Mouse (Mus musculus) hindbrain, embryonic 12.5 days (tissue): ENCODE results near the gene Vtcn1. TPM values are rescaled to one million over a fixed set of nuclear protein-coding genes. Genes with fewer than 3 reads are reported as not detected.
A peak's percentile ranks its signal among the peaks of the same experiment; 100 is the strongest.
"Not testable (repeated sequence)": the region's sequence is repeated elsewhere in the genome, so short reads cannot be mapped to it uniquely, and the experiment has no call there.

Experiments used
- ATAC-seq: fragments of 200-750 bp; cut with Nextera tagmentation; 2 replicates; pipeline ENCODE4 v1.8.0; 2017; ENCODE audit warnings: moderate TSS enrichment; ENCODE audit not compliant: low FRiP score
- H3K27ac ChIP-seq: fragments of 300-500 bp; sonication (generic); 2 replicates; pipeline ENCODE4 v1.5.1; 2016; ENCODE audit warnings: mild to moderate bottlenecking
- H3K27me3 ChIP-seq: fragments of 300-500 bp; sonication (generic); 2 replicates; pipeline ENCODE4 v1.6.1; 2016; ENCODE audit warnings: mild to moderate bottlenecking
- H3K36me3 ChIP-seq: fragments of 300-500 bp; sonication (generic); 2 replicates; pipeline ENCODE4 v1.6.1; 2016; ENCODE audit warnings: mild to moderate bottlenecking
- H3K4me1 ChIP-seq: fragments of 300-500 bp; sonication (generic); 2 replicates; pipeline ENCODE4 v1.6.1; 2016
- H3K4me2 ChIP-seq: fragments of 300-500 bp; sonication (generic); replicated peaks from 2 replicates; pipeline ENCODE4 v1.6.1; 2016; ENCODE audit warnings: mild to moderate bottlenecking
- H3K4me3 ChIP-seq: fragments of 300-500 bp; sonication (generic); 2 replicates; pipeline ENCODE4 v1.5.1; 2016; ENCODE audit warnings: mild to moderate bottlenecking
- H3K9ac ChIP-seq: fragments of 300-500 bp; sonication (generic); 2 replicates; pipeline ENCODE4 v1.6.1; 2016; ENCODE audit warnings: mild to moderate bottlenecking, moderate library complexity
- H3K9me3 ChIP-seq: fragments of 300-500 bp; sonication (generic); replicated peaks from 2 replicates; pipeline ENCODE4 v1.6.1; 2016; ENCODE audit warnings: mild to moderate bottlenecking
- WGBS: fragments of 180-500 bp; shearing (Covaris S2); methylation state at CpG from one replicate; pipeline ENCODE4 v1.1.7; 2016; 5-methylcytosine and 5-hydroxymethylcytosine counted together
- polyA plus RNA-seq: library from polyadenylated mRNA; unstranded; fragments of >200 nt; fragmentation: Nextera tagmentation; extraction: Ambion mirVana; gene quantifications from 2 replicates; pipeline ENCODE4 v1.2.1, GENCODE M21; 2016

Gene Vtcn1
- polyA plus RNA-seq, 1 experiment from 2014 or later, result 0.15 TPM

GRCm38 (mm10) chr3:100811836-100812235 is 13.4 kb upstream of the Vtcn1 start:
- no peak overlapping the region for H3K4me2 ChIP-seq
- H3K4me1 ChIP-seq, result no peaks in the 10 kb centered on the region
- H3K9me3 ChIP-seq, result no peaks in the 10 kb centered on the region
- H3K36me3 ChIP-seq, result no peaks in the 10 kb centered on the region
- H3K27me3 ChIP-seq, result no peaks in the 10 kb centered on the region
- ATAC-seq, result no peak
- no peak overlapping the region for H3K9ac ChIP-seq
- WGBS, result 90% methylated on average over 2 of the region's 2 CpGs
- no peak overlapping the region for H3K27ac ChIP-seq
- H3K4me3 ChIP-seq, result no peak overlapping the region

GRCm38 (mm10) chr3:100815490-100815889 is 9.8 kb upstream of the Vtcn1 start:
- not testable (repeated sequence) for ATAC-seq, H3K4me2 ChIP-seq, H3K9me3 ChIP-seq, H3K27ac ChIP-seq, H3K4me1 ChIP-seq, H3K36me3 ChIP-seq, H3K9ac ChIP-seq, H3K4me3 ChIP-seq, H3K27me3 ChIP-seq
- WGBS, result 60% methylated on average over 1 of the region's 1 CpGs

- Histone ChIP-seq H3K9me3 (no peaks in the 10 kb centered on the region), H3K4me1 (no peaks in the 10 kb centered on the region), H3K36me3 (no peaks in the 10 kb centered on the region), H3K4me3 (no peak overlapping the region), H3K9ac (no peak overlapping the region), H3K27ac (no peak overlapping the region), H3K27me3 (no peaks in the 10 kb centered on the region), H3K4me2 (no peak overlapping the region)
- WGBS, result 77% methylated on average over 4 of the region's 4 CpGs
- no peak for ATAC-seq
Observed at GRCm38 (mm10) chr3:100818709-100819108, 6.5 kb upstream of the Vtcn1 start.

GRCm38 (mm10) chr3:100819571-100819970 is 5.7 kb upstream of the Vtcn1 start:
- Histone ChIP-seq H3K27me3 (no peaks in the 10 kb centered on the region), H3K4me3 (no peak overlapping the region), H3K27ac (no peak overlapping the region), H3K4me2 (no peak overlapping the region), H3K36me3 (no peaks in the 10 kb centered on the region), H3K9me3 (no peaks in the 10 kb centered on the region), H3K9ac (no peak overlapping the region), H3K4me1 (no peaks in the 10 kb centered on the region)
- no peak for ATAC-seq
- 95% methylated on average over 5 of the region's 5 CpGs for WGBS

GRCm38 (mm10) chr3:100820852-100821251 is 4.4 kb upstream of the Vtcn1 start:
- Histone ChIP-seq H3K9me3 (no peaks in the 10 kb centered on the region), H3K4me2 (no peak overlapping the region), H3K4me1 (no peaks in the 10 kb centered on the region), H3K27me3 (no peaks in the 10 kb centered on the region), H3K36me3 (no peaks in the 10 kb centered on the region), H3K27ac (no peak overlapping the region), H3K4me3 (no peak overlapping the region), H3K9ac (no peak overlapping the region)
- WGBS, result 48% methylated on average over 2 of the region's 2 CpGs
- ATAC-seq, result peak; percentile 81

- H3K4me3 ChIP-seq, result no peak overlapping the region
- ATAC-seq, result peak; percentile 59
- no peaks in the 10 kb centered on the region for H3K4me1 ChIP-seq
- no peak overlapping the region for H3K4me2 ChIP-seq
- no peak overlapping the region for H3K27ac ChIP-seq
- WGBS, result 55% methylated on average over 2 of the region's 2 CpGs
- no peak overlapping the region for H3K9ac ChIP-seq
- H3K36me3 ChIP-seq, result no peaks in the 10 kb centered on the region
- H3K9me3 ChIP-seq, result no peaks in the 10 kb centered on the region
- H3K27me3 ChIP-seq, result no peaks in the 10 kb centered on the region
Observed at GRCm38 (mm10) chr3:100821276-100821675, 4.0 kb upstream of the Vtcn1 start.

GRCm38 (mm10) chr3:100843784-100844183 is 18.5 kb downstream of the Vtcn1 start:
- Histone ChIP-seq H3K9ac (no peak overlapping the region), H3K4me1 (no peaks in the 10 kb centered on the region), H3K27ac (no peak overlapping the region), H3K4me3 (no peak overlapping the region), H3K4me2 (no peak overlapping the region), H3K9me3 (no peaks in the 10 kb centered on the region), H3K36me3 (no peaks in the 10 kb centered on the region), H3K27me3 (no peaks in the 10 kb centered on the region)
- no peak for ATAC-seq
- WGBS, result 77% methylated on average over 3 of the region's 3 CpGs

GRCm38 (mm10) chr3:100844366-100844765 is 19.1 kb downstream of the Vtcn1 start:
- H3K4me2 ChIP-seq, result no peak overlapping the region
- no peaks in the 10 kb centered on the region for H3K9me3 ChIP-seq
- H3K27me3 ChIP-seq, result no peaks in the 10 kb centered on the region
- H3K27ac ChIP-seq, result no peak overlapping the region
- ATAC-seq, result no peak
- WGBS, result 75% methylated on average over 5 of the region's 5 CpGs
- H3K36me3 ChIP-seq, result no peaks in the 10 kb centered on the region
- no peaks in the 10 kb centered on the region for H3K4me1 ChIP-seq
- no peak overlapping the region for H3K4me3 ChIP-seq
- no peak overlapping the region for H3K9ac ChIP-seq

- WGBS, result 89% methylated on average over 7 of the region's 7 CpGs
- H3K27ac ChIP-seq, result no peak overlapping the region
- ATAC-seq, result no peak
- no peaks in the 10 kb centered on the region for H3K36me3 ChIP-seq
- H3K27me3 ChIP-seq, result no peaks in the 10 kb centered on the region
- no peak overlapping the region for H3K4me2 ChIP-seq
- H3K4me3 ChIP-seq, result no peak overlapping the region
- no peaks in the 10 kb centered on the region for H3K9me3 ChIP-seq
- H3K9ac ChIP-seq, result no peak overlapping the region
- H3K4me1 ChIP-seq, result no peaks in the 10 kb centered on the region
Observed at GRCm38 (mm10) chr3:100848348-100848747, 23.1 kb downstream of the Vtcn1 start.

GRCm38 (mm10) chr3:100850468-100850867 is 25.2 kb downstream of the Vtcn1 start:
- Histone ChIP-seq H3K27ac (no peak overlapping the region), H3K9me3 (no peaks in the 10 kb centered on the region), H3K9ac (no peak overlapping the region), H3K36me3 (no peaks in the 10 kb centered on the region), H3K27me3 (no peaks in the 10 kb centered on the region), H3K4me1 (no peaks in the 10 kb centered on the region), H3K4me2 (no peak overlapping the region), H3K4me3 (no peak overlapping the region)
- no peak for ATAC-seq
- WGBS, result 78% methylated on average over 6 of the region's 6 CpGs

GRCm38 (mm10) chr3:100856050-100856815 is 31.0 kb downstream of the Vtcn1 start:
- Histone ChIP-seq H3K27me3 (no peaks in the 10 kb centered on the region), H3K4me1 (0 out of 2 replicates have a peak, but pooled peaks cover 5% of the 10 kb centered on the region), H3K4me2 (no peak overlapping the region), H3K36me3 (no peaks in the 10 kb centered on the region), H3K27ac (no peak overlapping the region), H3K9me3 (no peaks in the 10 kb centered on the region; the same call in 1 of the 2 replicates), H3K9ac (no peak overlapping the region), H3K4me3 (no peak overlapping the region)
- no peak for ATAC-seq
- 41% methylated on average over 9 of the region's 9 CpGs for WGBS

- ATAC-seq, result no peak
- H3K4me3 ChIP-seq, result no peak overlapping the region
- H3K4me1 ChIP-seq, result 0 out of 2 replicates have a peak, but pooled peaks cover 5% of the 10 kb centered on the region
- no peaks in the 10 kb centered on the region for H3K36me3 ChIP-seq
- H3K9me3 ChIP-seq, result no peaks in the 10 kb centered on the region; the same call in 1 of the 2 replicates
- H3K9ac ChIP-seq, result no peak overlapping the region
- no peak overlapping the region for H3K27ac ChIP-seq
- H3K4me2 ChIP-seq, result no peak overlapping the region
- WGBS, result 86% methylated on average over 5 of the region's 5 CpGs
- H3K27me3 ChIP-seq, result no peaks in the 10 kb centered on the region
Observed at GRCm38 (mm10) chr3:100857139-100857538, 31.9 kb downstream of the Vtcn1 start.
